Mouse (Mus musculus) heart, postnatal 25 days (tissue): ENCODE data around the gene Cspg4. TPM values are rescaled to one million over a fixed set of nuclear protein-coding genes. Genes with fewer than 3 reads are reported as not detected.

Experiments used
- total RNA-seq, 2 experiments: library from RNA; stranded (reverse); gene quantifications; 2 replicates each; pipeline ENCODE4 v1.2.3; 2021

Cspg4 gene
- total RNA-seq, 2 experiments from 2014 or later = 15.2 to 20.4 TPM

Other genes starting within 250 kb of the Cspg4 start
- gene Lingo1, start 68.6 kb upstream of the Cspg4 start, total RNA-seq = 1 to 10 TPM; 1.5 to 1.7 TPM
- gene Odf3l1, start 354 bp upstream of the Cspg4 start, total RNA-seq = not detected
- gene Snx33, start 63.3 kb downstream of the Cspg4 start, total RNA-seq = 10 to 100 TPM in 1 of 2 experiments, 1 to 10 TPM in 1; 8.9 to 12.5 TPM
- 10 to 100 TPM; 53.2 to 54.8 TPM for gene Imp3, start 72.4 kb downstream of the Cspg4 start, total RNA-seq
- gene Snupn, start 85.8 kb downstream of the Cspg4 start, total RNA-seq = 10 to 100 TPM in 1 of 2 experiments, 1 to 10 TPM in 1; 9.9 to 10.1 TPM
- 10 to 100 TPM; 10.0 to 10.7 TPM for gene Ptpn9, start 129.9 kb downstream of the Cspg4 start, total RNA-seq
- gene Sin3a, start 207.0 kb downstream of the Cspg4 start, total RNA-seq = 10 to 100 TPM; 27.0 to 31.7 TPM